Mouse (Mus musculus): ENCODE data around the gene Adamts18. TPM values are rescaled to one million over a fixed set of nuclear protein-coding genes. Genes with fewer than 3 reads are reported as not detected.
"Not testable (repeated sequence)": the region's sequence is repeated elsewhere in the genome, so short reads cannot be mapped to it uniquely, and the experiment has no call there.

Adamts18 gene
- polyA plus RNA-seq, 1 experiment from 2014 or later: 0.48 TPM

DNA sequence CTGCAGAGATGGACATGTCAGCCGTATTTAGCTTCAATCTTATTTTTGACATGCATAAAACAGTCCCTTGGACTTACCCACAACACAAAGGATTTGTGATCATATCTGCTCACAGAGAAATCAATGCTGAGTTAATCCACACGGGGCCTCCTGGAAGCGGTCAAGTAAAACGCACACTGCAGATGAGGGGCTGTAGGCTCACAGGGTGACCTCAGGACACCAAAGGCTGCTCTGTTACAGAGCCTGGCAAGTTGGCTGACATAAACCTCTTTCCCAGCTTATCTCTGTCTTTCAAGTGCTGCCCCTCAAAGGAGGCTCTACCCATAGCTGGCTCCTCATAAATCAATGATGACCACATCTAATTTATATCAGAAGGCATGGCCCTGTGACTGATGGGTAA lies 14.9 kb downstream of the Adamts18 start:
- Histone ChIP-seq H3K27me3 (replicated peaks) (no peaks in the 10 kb centered on the region), H3K36me3 (no peaks in the 10 kb centered on the region), H3K9ac (no peak overlapping the region), H3K9me3 (no peaks in the 10 kb centered on the region), H3K4me2 (replicated peaks) (no peak overlapping the region), H3K4me3 (replicated peaks) (no peak overlapping the region), H3K4me1 (replicated peaks) (0 out of 2 replicates have a peak, but pooled peaks cover 3% of the 10 kb centered on the region), H3K27ac (no peak overlapping the region)
- WGBS: 62% methylated on average over 4 of the region's 4 CpGs
- no peak for ATAC-seq

DNA sequence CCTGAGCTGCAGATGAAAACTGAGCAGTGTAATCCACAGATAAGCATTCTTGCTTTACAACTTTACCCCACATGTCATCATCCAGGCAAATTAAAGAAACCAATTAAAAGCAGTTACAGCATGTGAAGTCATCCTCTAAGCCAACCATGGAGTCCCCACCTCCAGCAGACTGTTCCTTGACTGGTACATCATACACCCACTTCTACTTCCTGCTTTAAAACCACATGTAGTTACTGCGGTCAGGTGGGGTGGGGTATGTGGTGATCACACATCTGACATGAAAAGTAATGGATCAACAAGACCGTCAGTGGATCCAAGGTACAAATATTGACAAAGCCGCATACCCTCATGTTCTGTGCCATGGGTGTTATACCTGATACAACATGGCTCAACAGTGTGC lies 21.3 kb downstream of the Adamts18 start:
- H3K9me3 ChIP-seq: no peaks in the 10 kb centered on the region
- 89% methylated on average over 3 of the region's 3 CpGs for WGBS
- no peak overlapping the region for H3K9ac ChIP-seq
- H3K36me3 ChIP-seq: no peaks in the 10 kb centered on the region
- no peaks in the 10 kb centered on the region for H3K4me1 ChIP-seq (replicated peaks)
- no peak for ATAC-seq
- H3K27me3 ChIP-seq (replicated peaks): no peaks in the 10 kb centered on the region
- H3K27ac ChIP-seq: no peak overlapping the region
- H3K4me3 ChIP-seq (replicated peaks): no peak overlapping the region
- no peak overlapping the region for H3K4me2 ChIP-seq (replicated peaks)

- Histone ChIP-seq H3K27ac (no peak overlapping the region), H3K9me3 (no peaks in the 10 kb centered on the region), H3K4me3 (replicated peaks) (no peak overlapping the region), H3K27me3 (replicated peaks) (no peaks in the 10 kb centered on the region), H3K36me3 (no peaks in the 10 kb centered on the region), H3K4me2 (replicated peaks) (peak overlapping the region; percentile 31; the same call in 1 of the 2 replicates), H3K4me1 (replicated peaks) (0 out of 2 replicates have a peak, but pooled peaks cover 4% of the 10 kb centered on the region), H3K9ac (no peak overlapping the region)
- WGBS: 23% methylated on average over 16 of the region's 16 CpGs
- peak; percentile 72 for ATAC-seq
Measured at GRCm38 (mm10) chr8:113820983-113821587, 27.5 kb downstream of the Adamts18 start.

DNA sequence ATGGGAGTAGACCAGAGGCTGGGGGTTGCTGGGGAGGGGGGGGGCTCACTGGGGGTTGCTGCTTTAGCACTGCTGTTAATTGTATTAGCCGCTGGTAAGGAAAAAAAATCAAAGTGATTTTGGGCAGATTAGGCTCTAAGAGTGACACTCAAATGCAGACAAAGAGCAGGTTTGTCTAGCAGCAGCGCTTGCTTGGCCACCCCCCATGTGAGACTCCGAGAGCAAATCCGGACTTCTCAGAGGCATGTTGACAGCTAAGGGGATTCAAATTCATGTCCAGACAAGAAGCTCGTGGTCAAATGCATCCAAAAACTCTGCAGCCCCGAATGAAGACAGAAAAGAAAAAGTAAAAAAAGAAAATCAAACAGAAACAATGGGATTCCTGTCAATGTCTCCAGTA lies 34.6 kb downstream of the Adamts18 start:
- no peak overlapping the region for H3K27ac ChIP-seq
- no peaks in the 10 kb centered on the region for H3K36me3 ChIP-seq
- WGBS: 64% methylated on average over 6 of the region's 6 CpGs
- H3K4me1 ChIP-seq (replicated peaks): no peaks in the 10 kb centered on the region
- no peaks in the 10 kb centered on the region for H3K9me3 ChIP-seq
- ATAC-seq: no peak
- no peak overlapping the region for H3K9ac ChIP-seq
- H3K4me2 ChIP-seq (replicated peaks): no peak overlapping the region
- H3K4me3 ChIP-seq (replicated peaks): no peak overlapping the region
- no peaks in the 10 kb centered on the region for H3K27me3 ChIP-seq (replicated peaks)

DNA sequence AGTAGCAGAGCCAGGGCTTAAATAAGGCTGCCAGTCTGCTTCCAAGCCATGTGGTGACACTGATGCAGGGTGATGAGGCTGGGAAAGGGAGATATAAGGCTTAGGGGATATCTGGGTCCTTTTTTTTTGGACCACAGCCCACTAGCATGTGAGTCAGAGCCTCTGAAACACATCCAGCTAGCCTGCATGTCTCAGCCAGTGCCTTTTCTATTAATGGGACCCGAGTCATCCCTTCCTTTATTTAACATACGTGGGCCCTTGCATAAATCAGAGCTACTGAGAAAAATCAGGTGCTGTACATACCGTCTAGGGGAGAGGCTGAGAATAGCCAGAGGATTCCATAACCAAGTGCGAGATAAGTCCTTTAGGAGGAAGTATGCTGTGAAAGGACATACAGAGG lies 37.0 kb downstream of the Adamts18 start:
- H3K27ac ChIP-seq: no peak overlapping the region
- ATAC-seq: no peak
- H3K9me3 ChIP-seq: no peaks in the 10 kb centered on the region
- no peak overlapping the region for H3K4me3 ChIP-seq (replicated peaks)
- no peak overlapping the region for H3K4me2 ChIP-seq (replicated peaks)
- no peaks in the 10 kb centered on the region for H3K36me3 ChIP-seq
- no peak overlapping the region for H3K9ac ChIP-seq
- H3K4me1 ChIP-seq (replicated peaks): no peaks in the 10 kb centered on the region
- WGBS: 60% methylated on average over 4 of the region's 4 CpGs
- no peaks in the 10 kb centered on the region for H3K27me3 ChIP-seq (replicated peaks)

DNA sequence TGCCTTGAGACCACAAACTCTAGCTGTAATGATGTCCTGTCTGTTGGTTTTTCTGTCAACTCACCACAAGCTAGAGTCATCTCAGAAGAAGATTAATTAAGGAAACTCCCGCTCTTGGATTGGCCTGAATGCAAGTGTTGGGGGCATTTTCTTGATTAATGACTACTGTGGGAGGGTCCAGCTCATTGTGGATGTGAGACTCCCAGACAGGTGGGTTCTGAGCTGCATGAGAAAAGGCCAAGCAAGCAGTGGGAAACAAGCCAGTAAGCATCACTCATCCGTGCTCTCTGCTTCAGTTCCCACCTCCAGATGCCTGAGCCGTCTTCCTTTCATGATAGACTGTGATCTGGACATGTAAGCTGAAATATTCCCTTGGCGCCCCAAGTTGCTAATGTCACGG lies 38.6 kb downstream of the Adamts18 start:
- no peaks in the 10 kb centered on the region for H3K9me3 ChIP-seq
- no peak overlapping the region for H3K4me2 ChIP-seq (replicated peaks)
- ATAC-seq: no peak
- H3K36me3 ChIP-seq: no peaks in the 10 kb centered on the region
- no peak overlapping the region for H3K27ac ChIP-seq
- H3K4me3 ChIP-seq (replicated peaks): no peak overlapping the region
- 79% methylated on average over 5 of the region's 5 CpGs for WGBS
- no peak overlapping the region for H3K9ac ChIP-seq
- H3K27me3 ChIP-seq (replicated peaks): no peaks in the 10 kb centered on the region
- H3K4me1 ChIP-seq (replicated peaks): no peaks in the 10 kb centered on the region

- no peak for ATAC-seq
- H3K27me3 ChIP-seq (replicated peaks): no peaks in the 10 kb centered on the region
- no peak overlapping the region for H3K27ac ChIP-seq
- no peak overlapping the region for H3K4me3 ChIP-seq (replicated peaks)
- H3K9ac ChIP-seq: no peak overlapping the region
- 71% methylated on average over 12 of the region's 12 CpGs for WGBS
- no peaks in the 10 kb centered on the region for H3K36me3 ChIP-seq
- H3K4me1 ChIP-seq (replicated peaks): no peaks in the 10 kb centered on the region
- H3K4me2 ChIP-seq (replicated peaks): no peak overlapping the region
- H3K9me3 ChIP-seq: no peaks in the 10 kb centered on the region
Measured at GRCm38 (mm10) chr8:113803830-113804611, 44.5 kb downstream of the Adamts18 start.

- no peak overlapping the region for H3K4me3 ChIP-seq (replicated peaks)
- 78% methylated on average over 5 of the region's 5 CpGs for WGBS
Measured at GRCm38 (mm10) chr8:113801551-113801950, 47.0 kb downstream of the Adamts18 start.

DNA sequence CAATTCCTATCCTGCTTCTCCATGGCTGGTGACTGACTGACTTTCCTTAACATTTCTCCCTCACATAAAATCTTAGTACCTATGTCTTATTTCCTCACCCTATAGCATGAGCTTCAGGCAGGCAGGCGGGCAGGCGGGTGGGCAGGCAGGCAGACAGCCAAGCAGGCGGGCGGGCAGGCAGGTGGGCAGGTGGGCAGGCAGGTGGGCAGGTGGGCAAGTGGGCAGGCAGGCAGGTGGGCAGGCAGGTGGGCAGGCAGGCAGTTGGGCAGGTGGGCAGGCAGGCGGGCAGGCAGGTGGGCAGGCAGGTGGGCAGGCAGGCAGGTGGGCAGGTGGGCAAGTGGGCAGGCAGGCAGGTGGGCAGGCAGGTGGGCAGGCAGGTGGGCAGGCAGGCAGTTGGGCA lies 48.0 kb downstream of the Adamts18 start:
- not testable (repeated sequence) for H3K4me2 ChIP-seq (replicated peaks); H3K36me3 ChIP-seq; H3K27me3 ChIP-seq (replicated peaks); H3K4me3 ChIP-seq (replicated peaks); H3K27ac ChIP-seq; H3K9me3 ChIP-seq; H3K4me1 ChIP-seq (replicated peaks); ATAC-seq; H3K9ac ChIP-seq
- WGBS: no CpG with 5 or more reads among the region's 5 CpGs

More at GRCm38 (mm10) chr8:113801551-113801950, 47.0 kb downstream of the Adamts18 start:
- H3K4me1 ChIP-seq (replicated peaks): no peaks in the 10 kb centered on the region
- no peaks in the 10 kb centered on the region for H3K36me3 ChIP-seq
- ATAC-seq: no peak
- no peak overlapping the region for H3K4me2 ChIP-seq (replicated peaks)
- H3K9me3 ChIP-seq: no peaks in the 10 kb centered on the region
- no peak overlapping the region for H3K27ac ChIP-seq
- H3K27me3 ChIP-seq (replicated peaks): no peaks in the 10 kb centered on the region
- no peak overlapping the region for H3K9ac ChIP-seq

DNA sequence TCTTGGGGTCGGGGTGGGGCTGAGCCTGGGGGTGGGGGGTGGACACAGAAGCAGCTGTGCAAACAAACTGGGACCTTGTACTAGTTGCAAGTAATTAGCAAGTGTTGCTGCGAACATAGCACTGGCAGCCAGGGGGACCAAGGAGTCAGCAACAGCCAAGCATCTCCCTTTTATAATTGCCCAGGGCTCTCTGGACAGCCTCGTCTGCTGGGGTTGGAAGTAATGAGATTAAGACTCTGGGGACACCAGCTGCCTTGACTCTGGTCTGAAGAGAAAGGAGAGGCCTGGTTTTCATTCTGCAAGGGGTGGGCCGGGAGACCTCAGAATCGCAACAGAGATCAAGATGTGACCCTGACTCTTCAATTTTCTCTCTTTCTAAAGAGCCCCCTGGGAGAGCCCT lies 49.0 kb downstream of the Adamts18 start:
- Histone ChIP-seq H3K4me2 (replicated peaks) (no peak overlapping the region), H3K9ac (no peak overlapping the region), H3K36me3 (no peaks in the 10 kb centered on the region), H3K4me3 (replicated peaks) (no peak overlapping the region), H3K9me3 (no peaks in the 10 kb centered on the region), H3K4me1 (replicated peaks) (no peaks in the 10 kb centered on the region), H3K27me3 (replicated peaks) (no peaks in the 10 kb centered on the region), H3K27ac (no peak overlapping the region)
- no peak for ATAC-seq
- no CpG with 5 or more reads among the region's 5 CpGs for WGBS

- H3K4me2 ChIP-seq (replicated peaks): no peak overlapping the region
- ATAC-seq: no peak
- H3K9me3 ChIP-seq: no peaks in the 10 kb centered on the region
- H3K36me3 ChIP-seq: no peaks in the 10 kb centered on the region
- no peak overlapping the region for H3K4me3 ChIP-seq (replicated peaks)
- H3K27me3 ChIP-seq (replicated peaks): no peaks in the 10 kb centered on the region
- no peak overlapping the region for H3K27ac ChIP-seq
- H3K9ac ChIP-seq: no peak overlapping the region
- no peaks in the 10 kb centered on the region for H3K4me1 ChIP-seq (replicated peaks)
- no CpG with 5 or more reads among the region's 13 CpGs for WGBS
Measured at GRCm38 (mm10) chr8:113791856-113792255, 56.7 kb downstream of the Adamts18 start.

DNA sequence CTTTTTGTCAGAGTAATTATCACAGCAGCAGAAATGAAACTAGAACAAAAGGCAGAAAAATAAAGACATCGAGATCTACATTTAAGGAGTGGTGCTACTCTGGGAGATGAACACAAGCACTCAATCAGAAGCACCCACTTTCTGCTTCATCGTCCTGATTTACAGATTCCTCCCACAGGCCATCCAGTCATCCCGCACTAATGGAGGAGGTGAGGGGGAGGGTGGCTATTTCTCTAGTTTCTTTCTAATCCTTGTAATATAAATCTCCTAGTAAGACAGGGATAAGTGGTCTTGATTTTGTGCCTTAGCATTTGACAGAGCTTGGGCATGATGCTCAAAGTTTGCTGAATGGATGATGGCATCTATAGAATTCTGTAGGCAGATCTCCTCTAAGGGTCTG lies 57.5 kb downstream of the Adamts18 start:
- Histone ChIP-seq H3K27ac (no peak overlapping the region), H3K9ac (no peak overlapping the region), H3K4me2 (replicated peaks) (no peak overlapping the region), H3K36me3 (no peaks in the 10 kb centered on the region), H3K4me3 (replicated peaks) (no peak overlapping the region), H3K4me1 (replicated peaks) (no peaks in the 10 kb centered on the region), H3K9me3 (no peaks in the 10 kb centered on the region), H3K27me3 (replicated peaks) (no peaks in the 10 kb centered on the region)
- no CpG with 5 or more reads among the region's 3 CpGs for WGBS
- ATAC-seq: no peak

GRCm38 (mm10) chr8:113783711-113784110 lies 64.8 kb downstream of the Adamts18 start:
- no peak overlapping the region for H3K9ac ChIP-seq
- no peaks in the 10 kb centered on the region for H3K27me3 ChIP-seq (replicated peaks)
- no peak overlapping the region for H3K27ac ChIP-seq
- H3K9me3 ChIP-seq: no peaks in the 10 kb centered on the region
- no peaks in the 10 kb centered on the region for H3K36me3 ChIP-seq
- H3K4me3 ChIP-seq (replicated peaks): no peak overlapping the region
- no peaks in the 10 kb centered on the region for H3K4me1 ChIP-seq (replicated peaks)
- ATAC-seq: no peak
- WGBS: no CpG with 5 or more reads among the region's 3 CpGs
- H3K4me2 ChIP-seq (replicated peaks): no peak overlapping the region
